Mouse (Mus musculus) kidney, adult 2 months (tissue): Measurements from ENCODE around the gene Dhrs11.

Experiments used
- CTCF ChIP-seq: fragments of 200-500 bp; conservative IDR thresholded peaks from 2 replicates; pipeline ENCODE4 v1.5.1; 2011; ENCODE audit warnings: low read depth, mild to moderate bottlenecking, control low read depth, low read length, moderate library complexity, mixed read lengths; ENCODE audit not compliant: insufficient read depth, insufficient read length
- POLR2A ChIP-seq: fragments of 200-500 bp; IDR thresholded peaks from one replicate; pipeline ENCODE4 v1.6.1; 2011; ENCODE audit warnings: low read depth, low read length, control low read depth

DNA sequence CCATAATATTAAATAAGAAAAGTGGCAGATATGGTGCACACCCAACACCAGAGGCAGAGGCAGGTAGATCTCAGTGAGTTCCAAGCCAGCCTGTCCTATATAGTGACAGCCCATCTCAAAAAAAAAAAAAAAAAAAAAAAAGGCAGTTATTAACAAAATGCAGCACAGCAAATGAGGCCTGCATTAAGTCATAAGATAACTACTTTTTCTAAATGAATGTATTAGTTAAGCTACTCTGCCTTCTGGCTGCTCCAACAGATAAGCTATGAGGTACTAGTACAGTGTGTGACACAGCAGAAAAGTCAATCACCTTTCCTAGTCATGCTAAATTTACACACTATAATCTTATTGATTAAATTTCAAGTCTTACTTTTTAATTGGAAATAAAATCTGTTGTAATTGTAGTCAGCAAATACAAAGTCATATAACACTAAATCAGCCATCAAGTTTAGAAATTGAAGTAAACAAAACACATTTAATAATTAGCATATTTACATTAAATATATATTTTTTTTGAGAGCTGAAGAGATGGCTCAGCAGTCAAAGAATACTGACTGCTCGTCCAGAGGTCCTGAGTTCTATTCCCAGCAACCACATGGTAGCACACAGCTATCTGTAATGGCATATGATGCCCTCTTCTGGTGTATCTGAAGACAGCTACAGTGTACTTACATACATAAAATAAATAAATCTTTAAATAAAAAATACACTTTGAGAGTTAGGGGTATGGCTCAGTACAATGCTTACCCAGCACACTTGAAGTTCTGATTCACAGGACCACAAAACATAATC lies 44.4 kb upstream of the Dhrs11 start:
- TF ChIP-seq CTCF (no peak), POLR2A (no peak)
